Mouse (Mus musculus): Measurements from ENCODE around the gene Ldb3. TPM values are rescaled to one million over a fixed set of nuclear protein-coding genes. Genes with fewer than 3 reads are reported as not detected.

The Ldb3 gene
- polyA plus RNA-seq, 1 experiment from 2014 or later, result 9.8 TPM

DNA sequence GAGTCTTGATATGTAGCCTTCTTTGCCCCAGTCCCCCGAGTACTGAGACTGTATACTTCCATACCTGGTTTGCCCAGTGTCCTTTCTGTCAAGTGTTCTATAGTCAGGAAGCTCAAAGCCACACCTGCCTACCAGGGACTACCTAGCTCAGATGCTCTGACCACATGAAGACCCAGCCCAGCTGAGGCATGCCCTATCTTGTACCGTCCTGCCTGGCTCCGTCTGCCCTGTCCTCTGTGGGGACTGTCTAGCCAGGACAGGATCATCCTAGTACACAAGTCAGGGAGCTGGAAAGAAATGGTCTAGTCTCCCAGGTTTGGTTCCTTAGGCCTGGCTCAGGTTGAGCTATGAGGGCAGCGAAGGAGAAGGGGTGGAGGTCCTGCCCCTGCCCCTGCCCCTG is 19.9 kb downstream of the Ldb3 start:
- no peaks in the 10 kb centered on the region for H3K36me3 ChIP-seq
- H3K27me3 ChIP-seq, result no peaks in the 10 kb centered on the region
- no peak overlapping the region for H3K9ac ChIP-seq
- 75% methylated on average over 4 of the region's 4 CpGs for WGBS
- H3K4me1 ChIP-seq, result peaks cover 60% of the 10 kb centered on the region
- H3K4me2 ChIP-seq (replicated peaks), result no peak overlapping the region
- H3K27ac ChIP-seq, result no peak overlapping the region
- ATAC-seq (ENCODE audit: low FRiP score, low read depth), result no peak
- H3K9me3 ChIP-seq, result no peaks in the 10 kb centered on the region
- H3K4me3 ChIP-seq, result no peak overlapping the region

GRCm38 (mm10) chr14:34567697-34568096 is 20.8 kb downstream of the Ldb3 start:
- 23% methylated on average over 5 of the region's 5 CpGs for WGBS
- Histone ChIP-seq H3K4me2 (replicated peaks) (no peak overlapping the region), H3K36me3 (no peaks in the 10 kb centered on the region), H3K4me3 (no peak overlapping the region), H3K4me1 (peaks cover 57% of the 10 kb centered on the region), H3K27ac (peak overlapping the region; percentile 75), H3K9ac (peak overlapping the region; percentile 51), H3K27me3 (no peaks in the 10 kb centered on the region), H3K9me3 (no peaks in the 10 kb centered on the region)
- ATAC-seq (ENCODE audit: low FRiP score, low read depth), result peak; percentile 17; the same call in 1 of the 2 replicates

GRCm38 (mm10) chr14:34566530-34566929 is 22.0 kb downstream of the Ldb3 start:
- peaks cover 69% of the 10 kb centered on the region for H3K4me1 ChIP-seq

DNA sequence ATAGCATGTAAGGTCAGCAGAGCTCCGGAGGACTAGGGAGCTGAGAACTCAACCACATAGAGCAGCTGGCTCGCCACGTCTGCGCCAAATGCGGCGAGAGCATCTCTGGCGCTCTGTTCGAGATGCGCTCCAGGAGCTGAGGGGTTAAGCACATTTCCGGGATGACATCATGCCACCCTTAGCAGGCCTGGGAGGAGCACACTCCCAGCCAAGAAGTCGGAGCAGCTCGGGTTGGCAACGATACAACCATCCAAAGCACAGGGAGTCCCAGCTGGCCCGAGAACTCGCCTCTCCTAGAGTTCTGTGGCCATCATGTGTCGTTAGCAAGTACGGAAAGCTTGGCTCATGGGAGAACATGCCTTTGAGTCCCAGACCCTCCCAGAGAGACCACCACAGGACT is 22.8 kb downstream of the Ldb3 start:
- Histone ChIP-seq H3K9me3 (no peaks in the 10 kb centered on the region), H3K36me3 (no peaks in the 10 kb centered on the region), H3K4me1 (peaks cover 77% of the 10 kb centered on the region), H3K27ac (0 out of 2 replicates have a peak overlapping the region, but pooled peaks have one; percentile 33), H3K9ac (no peak overlapping the region), H3K27me3 (no peaks in the 10 kb centered on the region), H3K4me2 (replicated peaks) (no peak overlapping the region), H3K4me3 (no peak overlapping the region)
- ATAC-seq (ENCODE audit: low FRiP score, low read depth), result no peak
- WGBS, result 62% methylated on average over 17 of the region's 17 CpGs

More at GRCm38 (mm10) chr14:34566530-34566929, 22.0 kb downstream of the Ldb3 start:
- Histone ChIP-seq H3K27me3 (no peaks in the 10 kb centered on the region), H3K4me2 (replicated peaks) (no peak overlapping the region), H3K36me3 (no peaks in the 10 kb centered on the region), H3K9me3 (no peaks in the 10 kb centered on the region), H3K9ac (no peak overlapping the region), H3K27ac (peak overlapping the region; percentile 28; the same call in 1 of the 2 replicates), H3K4me3 (no peak overlapping the region)
- WGBS, result 91% methylated on average over 7 of the region's 7 CpGs
- no peak for ATAC-seq (ENCODE audit: low FRiP score, low read depth)

DNA sequence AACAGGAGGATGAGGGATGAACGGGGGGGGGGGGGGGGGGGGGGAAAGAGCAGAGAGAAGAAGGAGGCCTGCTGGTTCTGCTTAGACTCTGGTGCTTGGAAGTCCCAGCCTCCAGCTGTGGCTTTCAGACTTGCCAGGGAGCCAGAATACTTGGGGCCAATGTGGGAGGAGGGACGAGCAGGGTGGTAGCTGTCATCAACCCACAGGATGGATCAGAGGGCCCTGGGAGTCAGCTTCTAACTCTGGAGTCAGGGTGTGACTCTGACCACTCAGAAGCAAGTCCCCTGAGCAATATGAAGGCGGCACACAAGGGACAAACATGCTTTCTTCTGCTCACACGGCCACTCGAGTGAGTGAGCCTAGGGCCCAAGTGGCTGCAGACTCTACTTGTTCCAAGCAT is 23.8 kb downstream of the Ldb3 start:
- WGBS, result 65% methylated on average over 5 of the region's 5 CpGs
- H3K27me3 ChIP-seq, result no peaks in the 10 kb centered on the region
- no peak overlapping the region for H3K9ac ChIP-seq
- H3K4me2 ChIP-seq (replicated peaks), result no peak overlapping the region
- peaks cover 83% of the 10 kb centered on the region for H3K4me1 ChIP-seq
- H3K9me3 ChIP-seq, result no peaks in the 10 kb centered on the region
- H3K4me3 ChIP-seq, result no peak overlapping the region
- H3K27ac ChIP-seq, result no peak overlapping the region
- ATAC-seq (ENCODE audit: low FRiP score, low read depth), result no peak
- H3K36me3 ChIP-seq, result no peaks in the 10 kb centered on the region

GRCm38 (mm10) chr14:34562393-34562792 is 26.1 kb downstream of the Ldb3 start:
- no peak overlapping the region for H3K4me3 ChIP-seq
- H3K4me2 ChIP-seq (replicated peaks), result no peak overlapping the region
- no peak overlapping the region; the same call in 1 of the 2 replicates for H3K27ac ChIP-seq
- H3K9ac ChIP-seq, result no peak overlapping the region
- no peaks in the 10 kb centered on the region for H3K27me3 ChIP-seq
- WGBS, result 5% methylated on average over 2 of the region's 2 CpGs
- peaks cover 76% of the 10 kb centered on the region for H3K4me1 ChIP-seq
- H3K9me3 ChIP-seq, result no peaks in the 10 kb centered on the region
- ATAC-seq (ENCODE audit: low FRiP score, low read depth), result peak; percentile 31; the same call in 1 of the 2 replicates
- no peaks in the 10 kb centered on the region for H3K36me3 ChIP-seq

- H3K36me3 ChIP-seq, result no peaks in the 10 kb centered on the region
- WGBS, result 89% methylated on average over 8 of the region's 8 CpGs
- no peak overlapping the region for H3K4me3 ChIP-seq
- H3K4me2 ChIP-seq (replicated peaks), result no peak overlapping the region
- H3K27ac ChIP-seq, result peak overlapping the region; percentile 33; the same call in 1 of the 2 replicates
- no peak overlapping the region for H3K9ac ChIP-seq
- H3K4me1 ChIP-seq, result peaks cover 69% of the 10 kb centered on the region
- no peaks in the 10 kb centered on the region for H3K27me3 ChIP-seq
- H3K9me3 ChIP-seq, result no peaks in the 10 kb centered on the region
- ATAC-seq (ENCODE audit: low FRiP score, low read depth), result no peak
These were observed 26.8 kb downstream of the Ldb3 start for GRCm38 (mm10) chr14:34561647-34562046.

DNA sequence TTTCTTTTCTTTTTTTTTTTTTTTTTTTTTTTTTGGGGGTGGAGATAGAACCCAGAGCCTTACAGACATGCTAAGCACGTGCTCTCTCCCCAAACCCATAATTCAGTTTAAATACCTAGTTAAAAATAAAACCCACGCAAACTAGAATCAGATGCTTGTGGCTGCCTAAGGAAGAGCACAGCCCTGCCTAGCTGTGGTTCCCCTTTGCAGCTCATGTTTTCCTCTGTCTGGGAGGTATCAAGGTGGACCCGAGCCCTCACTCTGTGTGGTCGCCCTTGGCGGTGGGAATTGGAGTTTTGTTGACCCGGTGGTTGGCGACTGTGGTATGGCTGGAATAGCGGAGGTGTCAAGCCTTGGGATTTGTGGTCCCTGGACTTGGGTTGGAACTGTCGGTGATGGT is 29.5 kb downstream of the Ldb3 start:
- no peak overlapping the region for H3K4me2 ChIP-seq (replicated peaks)
- peak; percentile 55 for ATAC-seq (ENCODE audit: low FRiP score, low read depth)
- H3K9me3 ChIP-seq, result no peaks in the 10 kb centered on the region
- no peak overlapping the region for H3K27ac ChIP-seq
- no peak overlapping the region for H3K9ac ChIP-seq
- H3K36me3 ChIP-seq, result no peaks in the 10 kb centered on the region
- peaks cover 48% of the 10 kb centered on the region for H3K4me1 ChIP-seq
- 33% methylated on average over 9 of the region's 9 CpGs for WGBS
- H3K4me3 ChIP-seq, result no peak overlapping the region
- H3K27me3 ChIP-seq, result no peaks in the 10 kb centered on the region

GRCm38 (mm10) chr14:34555211-34555610 is 33.3 kb downstream of the Ldb3 start:
- no peak for ATAC-seq (ENCODE audit: low FRiP score, low read depth)
- H3K36me3 ChIP-seq, result no peaks in the 10 kb centered on the region
- no peaks in the 10 kb centered on the region for H3K9me3 ChIP-seq
- H3K9ac ChIP-seq, result no peak overlapping the region
- no peak overlapping the region for H3K4me2 ChIP-seq (replicated peaks)
- WGBS, result 63% methylated on average over 13 of the region's 13 CpGs
- H3K27ac ChIP-seq, result no peak overlapping the region
- H3K27me3 ChIP-seq, result 0 out of 2 replicates have a peak, but pooled peaks cover 4% of the 10 kb centered on the region
- H3K4me3 ChIP-seq, result no peak overlapping the region
- peaks cover 22% of the 10 kb centered on the region for H3K4me1 ChIP-seq

DNA sequence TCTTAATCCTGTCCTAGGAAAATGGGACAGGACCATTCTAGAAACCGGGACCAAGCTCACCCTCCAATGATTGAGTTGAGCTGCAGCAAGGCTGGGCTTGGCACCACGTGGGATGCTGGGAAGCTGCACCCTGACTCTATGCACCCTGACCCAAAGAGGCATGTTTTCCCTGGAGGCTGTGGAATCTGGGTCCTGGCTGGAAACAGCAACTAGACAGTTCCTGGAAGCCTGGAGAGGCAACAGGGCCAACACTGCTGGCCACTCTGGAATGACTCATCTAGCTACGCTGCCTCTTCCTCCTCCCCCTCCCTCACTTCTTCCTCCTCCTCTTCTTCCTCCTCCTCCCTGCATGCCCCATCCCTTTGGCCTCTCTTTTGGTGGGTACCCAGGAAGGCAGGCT is 34.4 kb downstream of the Ldb3 start:
- H3K4me1 ChIP-seq, result peaks cover 10% of the 10 kb centered on the region
- no peak overlapping the region for H3K27ac ChIP-seq
- 0 out of 2 replicates have a peak, but pooled peaks cover 4% of the 10 kb centered on the region for H3K27me3 ChIP-seq
- no peaks in the 10 kb centered on the region for H3K9me3 ChIP-seq
- no peaks in the 10 kb centered on the region for H3K36me3 ChIP-seq
- ATAC-seq (ENCODE audit: low FRiP score, low read depth), result no peak
- no peak overlapping the region for H3K9ac ChIP-seq
- no peak overlapping the region for H3K4me2 ChIP-seq (replicated peaks)
- no peak overlapping the region for H3K4me3 ChIP-seq
- 70% methylated on average over 3 of the region's 3 CpGs for WGBS

GRCm38 (mm10) chr14:34553470-34553869 is 35.0 kb downstream of the Ldb3 start:
- Histone ChIP-seq H3K27me3 (0 out of 2 replicates have a peak, but pooled peaks cover 4% of the 10 kb centered on the region), H3K9me3 (no peaks in the 10 kb centered on the region), H3K9ac (no peak overlapping the region), H3K36me3 (no peaks in the 10 kb centered on the region), H3K4me3 (no peak overlapping the region), H3K4me2 (replicated peaks) (no peak overlapping the region), H3K4me1 (peaks cover 6% of the 10 kb centered on the region), H3K27ac (no peak overlapping the region)
- WGBS, result 86% methylated on average over 6 of the region's 6 CpGs
- ATAC-seq (ENCODE audit: low FRiP score, low read depth), result no peak

- no peaks in the 10 kb centered on the region for H3K36me3 ChIP-seq
- no peaks in the 10 kb centered on the region for H3K9me3 ChIP-seq
- WGBS, result 90% methylated on average over 5 of the region's 5 CpGs
- H3K9ac ChIP-seq, result no peak overlapping the region
- 0 out of 2 replicates have a peak, but pooled peaks cover 4% of the 10 kb centered on the region for H3K27me3 ChIP-seq
- no peak overlapping the region for H3K4me3 ChIP-seq
- no peak overlapping the region for H3K27ac ChIP-seq
- no peak for ATAC-seq (ENCODE audit: low FRiP score, low read depth)
- H3K4me2 ChIP-seq (replicated peaks), result no peak overlapping the region
- H3K4me1 ChIP-seq, result peaks cover 7% of the 10 kb centered on the region
These were observed 36.3 kb downstream of the Ldb3 start for GRCm38 (mm10) chr14:34552226-34552625.

- peak overlapping the region; percentile 84 for H3K9ac ChIP-seq
- under 1% methylated on average over 50 of the region's 55 CpGs for WGBS
- H3K27me3 ChIP-seq, result 0 out of 2 replicates have a peak, but pooled peaks cover 7% of the 10 kb centered on the region
- peak overlapping the region; percentile 83 for H3K4me3 ChIP-seq
- no peaks in the 10 kb centered on the region for H3K9me3 ChIP-seq
- peaks cover 11% of the 10 kb centered on the region for H3K4me1 ChIP-seq
- peak overlapping the region; percentile 81 for H3K4me2 ChIP-seq (replicated peaks)
- peak; percentile 91 for ATAC-seq (ENCODE audit: low FRiP score, low read depth)
- no peaks in the 10 kb centered on the region for H3K36me3 ChIP-seq
- H3K27ac ChIP-seq, result peak overlapping the region; percentile 90
These were observed 39.3 kb downstream of the Ldb3 start for GRCm38 (mm10) chr14:34549004-34549671.

Data from limb, embryonic 13.5 days (tissue).